Mouse (Mus musculus) MEL (cell line): ENCODE data around the gene Pcgf1. TPM values are rescaled to one million over a fixed set of nuclear protein-coding genes. Genes with fewer than 3 reads are reported as not detected.

Experiments
- DNase-seq: peaks from one replicate; pipeline ENCODE4 v3.0.0; 2011; ENCODE audit warnings: low read depth, low spot score
- H3K27ac ChIP-seq: 2 replicates; pipeline ENCODE4 v1.5.1; 2012; ENCODE audit warnings: low read depth, mild to moderate bottlenecking, control low read depth, low read length, moderate library complexity; ENCODE audit not compliant: control insufficient read depth
- H3K27me3 ChIP-seq, 2 experiments: fragments of 150-350 bp in 1 of 2; sonication (generic) in 1 of 2; 2 replicates each; pipeline ENCODE4 v1.6.1; 2012; ENCODE audit warnings: low read length in 2 of 2, mild to moderate bottlenecking in 2 of 2, improper control_type of control experiment in 1 of 2, moderate library complexity in 1 of 2; ENCODE audit not compliant: insufficient read depth in 2 of 2, control insufficient read depth in 1 of 2
- H3K36me3 ChIP-seq, 2 experiments: 2 replicates each; pipeline ENCODE4 v1.6.1; 2012 to 2014; ENCODE audit warnings: low read length in 2 of 2, improper control_type of control experiment in 1 of 2, inconsistent platforms in 1 of 2, mild to moderate bottlenecking in 1 of 2; ENCODE audit not compliant: insufficient read depth in 2 of 2, control insufficient read depth in 1 of 2
- H3K4me1 ChIP-seq, 2 experiments: fragments of 150-350 bp in 1 of 2; sonication (generic) in 1 of 2; 2 replicates each; pipeline ENCODE4 v1.6.1; 2012; ENCODE audit warnings: low read length in 2 of 2, improper control_type of control experiment in 1 of 2, mild to moderate bottlenecking in 1 of 2; ENCODE audit not compliant: insufficient read depth in 2 of 2, control insufficient read depth in 1 of 2
- H3K4me3 ChIP-seq, 2 experiments: fragments of 150-350 bp in 1 of 2; sonication (generic) in 1 of 2; 2 replicates each; pipeline ENCODE4 v1.5.1; 2012; ENCODE audit warnings: low read depth in 2 of 2, low read length in 2 of 2, mild to moderate bottlenecking in 2 of 2, moderate library complexity in 2 of 2, control low read depth in 1 of 2, improper control_type of control experiment in 1 of 2; ENCODE audit not compliant: control insufficient read depth in 1 of 2, insufficient read depth in 1 of 2
- H3K79me2 ChIP-seq: 2 replicates; pipeline ENCODE4 v1.6.1; 2012; ENCODE audit warnings: mild to moderate bottlenecking, low read length, moderate library complexity; ENCODE audit not compliant: control insufficient read depth, poor library complexity, insufficient read depth
- H3K9ac ChIP-seq: 2 replicates; pipeline ENCODE4 v1.6.1; 2012; ENCODE audit warnings: low read depth, mild to moderate bottlenecking, control low read depth, low read length, moderate library complexity; ENCODE audit not compliant: control insufficient read depth, poor library complexity, severe bottlenecking
- H3K9me3 ChIP-seq: fragments of 150-350 bp; sonication (generic); replicated peaks from 2 replicates; pipeline ENCODE4 v1.6.1; 2012; ENCODE audit warnings: mild to moderate bottlenecking, low read length, improper control_type of control experiment, moderate library complexity; ENCODE audit not compliant: insufficient read depth
- BHLHE40 ChIP-seq: IDR thresholded peaks from 2 replicates; pipeline ENCODE4 v1.6.1; 2012; ENCODE audit warnings: low read depth, mild to moderate bottlenecking, inconsistent platforms, low read length, improper control_type of control experiment, borderline replicate concordance
- CHD1 ChIP-seq: IDR thresholded peaks from 2 replicates; pipeline ENCODE4 v1.6.1; 2012; ENCODE audit warnings: low read depth, mild to moderate bottlenecking, inconsistent platforms, low read length, improper control_type of control experiment
- CHD2 ChIP-seq: IDR thresholded peaks from 2 replicates; pipeline ENCODE4 v1.6.1; 2011; ENCODE audit warnings: low read length, improper control_type of control experiment
- GABPA ChIP-seq: IDR thresholded peaks from 2 replicates; pipeline ENCODE4 v1.6.1; 2012; ENCODE audit warnings: low read depth, mild to moderate bottlenecking, inconsistent platforms, low read length, improper control_type of control experiment, moderate library complexity
- HCFC1 ChIP-seq: IDR thresholded peaks from 2 replicates; pipeline ENCODE4 v1.6.1; 2012; ENCODE audit warnings: low read depth, mild to moderate bottlenecking, inconsistent platforms, low read length, improper control_type of control experiment, moderate library complexity
- MAX ChIP-seq: IDR thresholded peaks from 2 replicates; pipeline ENCODE4 v1.6.1; 2011; ENCODE audit warnings: low read length, improper control_type of control experiment
- MYB ChIP-seq: IDR thresholded peaks from 2 replicates; pipeline ENCODE4 v1.6.1; 2011; ENCODE audit warnings: mild to moderate bottlenecking, low read depth, low read length, improper control_type of control experiment
- POLR2AphosphoS2 ChIP-seq: IDR thresholded peaks from 2 replicates; pipeline ENCODE4 v1.6.1; 2011; ENCODE audit warnings: low read length, improper control_type of control experiment
- POLR2AphosphoS5 ChIP-seq: IDR thresholded peaks from 2 replicates; pipeline ENCODE4 v1.6.1; 2012; ENCODE audit warnings: low read depth, borderline replicate concordance, mild to moderate bottlenecking, inconsistent platforms, low read length, moderate library complexity, mixed read lengths
- RCOR1 ChIP-seq: IDR thresholded peaks from 2 replicates; pipeline ENCODE4 v1.6.1; 2012; ENCODE audit warnings: low read depth, mild to moderate bottlenecking, inconsistent platforms, low read length, improper control_type of control experiment
- SIN3A ChIP-seq: IDR thresholded peaks from 2 replicates; pipeline ENCODE4 v1.6.1; 2012; ENCODE audit warnings: low read length, improper control_type of control experiment, inconsistent platforms
- SMC3 ChIP-seq: IDR thresholded peaks from 2 replicates; pipeline ENCODE4 v1.6.1; 2011; ENCODE audit warnings: low read depth, low read length, improper control_type of control experiment
- TAL1 ChIP-seq: IDR thresholded peaks from 2 replicates; pipeline ENCODE4 v1.6.1; 2012; ENCODE audit warnings: mild to moderate bottlenecking, inconsistent platforms, low read length, moderate library complexity, mixed read lengths
- TCF12 ChIP-seq: IDR thresholded peaks from 2 replicates; pipeline ENCODE4 v1.6.1; 2014; ENCODE audit warnings: low read depth, mild to moderate bottlenecking, inconsistent platforms, low read length, improper control_type of control experiment, moderate library complexity
- UBTF ChIP-seq: IDR thresholded peaks from 2 replicates; pipeline ENCODE4 v1.6.1; 2012; ENCODE audit warnings: low read depth, mild to moderate bottlenecking, inconsistent platforms, low read length, improper control_type of control experiment, moderate library complexity, borderline replicate concordance; ENCODE audit not compliant: insufficient read depth
- ZKSCAN1 ChIP-seq: IDR thresholded peaks from 2 replicates; pipeline ENCODE4 v1.6.1; 2012; ENCODE audit warnings: low read depth, mild to moderate bottlenecking, inconsistent platforms, low read length, improper control_type of control experiment, moderate library complexity
- ZNF384 ChIP-seq: IDR thresholded peaks from 2 replicates; pipeline ENCODE4 v1.6.1; 2012; ENCODE audit warnings: low read depth, mild to moderate bottlenecking, inconsistent platforms, low read length, improper control_type of control experiment
- polyA plus RNA-seq, 2 experiments: library from polyadenylated mRNA; stranded (reverse) in 1 of 2; unstranded in 1 of 2; fragments of >175 nt in 1 of 2; fragments of >200 nt in 1 of 2; gene quantifications; 2 replicates each; pipeline versions ENCODE4 v1.2.1 to v1.2.4; 2012; ENCODE audit warnings: low replicate concordance in 2 of 2, low read depth in 1 of 2; ENCODE audit not compliant: insufficient read length in 2 of 2, insufficient read depth in 1 of 2, missing spikeins in 1 of 2
- total RNA-seq: library from RNA; depleted of rRNA; stranded (reverse); fragments of 300-350 nt; gene quantifications from 2 replicates; pipeline ENCODE4 v1.2.3, GENCODE M21; 2012

The Pcgf1 gene
- total and polyA plus RNA-seq, 3 experiments: 18.2 to 25.2 TPM; not detected in 1

GRCm38 (mm10) chr6:83066441-83066840 lies 11.2 kb upstream of the Pcgf1 start:
- H3K9me3 ChIP-seq: no peaks in the 10 kb centered on the region
- H3K4me1 ChIP-seq: no peaks in the 10 kb centered on the region
- no peak overlapping the region for H3K4me3 ChIP-seq
- DNase-seq: no peak
- H3K9ac ChIP-seq: no peak overlapping the region
- no peak overlapping the region for H3K27ac ChIP-seq
- H3K36me3 ChIP-seq: no peaks in the 10 kb centered on the region
- no peak for TF ChIP-seq ZNF384
- no peak for TF ChIP-seq MYB
- no peak for TF ChIP-seq TAL1
- TF ChIP-seq SIN3A: no peak
- TF ChIP-seq GABPA: no peak
- no peak for TF ChIP-seq SMC3
- no peaks in the 10 kb centered on the region for H3K79me2 ChIP-seq
- H3K27me3 ChIP-seq: no peaks in the 10 kb centered on the region

GRCm38 (mm10) chr6:83068221-83068620 lies 9.4 kb upstream of the Pcgf1 start:
- no peaks in the 10 kb centered on the region for H3K4me1 ChIP-seq
- no peak overlapping the region for H3K9ac ChIP-seq
- H3K27me3 ChIP-seq: no peaks in the 10 kb centered on the region
- no peak overlapping the region for H3K27ac ChIP-seq
- TF ChIP-seq MAX (no peak), BHLHE40 (no peak), UBTF (no peak), POLR2AphosphoS5 (no peak), TCF12 (no peak), CHD1 (no peak), RCOR1 (no peak), CHD2 (no peak), ZKSCAN1 (no peak), HCFC1 (no peak), POLR2AphosphoS2 (no peak)
- DNase-seq: no peak
- H3K36me3 ChIP-seq: no peaks in the 10 kb centered on the region
- H3K9me3 ChIP-seq: no peaks in the 10 kb centered on the region
- H3K79me2 ChIP-seq: no peaks in the 10 kb centered on the region
- no peak overlapping the region for H3K4me3 ChIP-seq
